12 mouse cellular contexts compared by ENCODE assay signal in genomic region chr6:118327458-118327857, GRCm38 (mm10).
A peak's percentile ranks its signal among the peaks of the same experiment; 100 is the strongest.
DNase-seq lines count a peak whose midpoint lies in the region; ATAC-seq and TF ChIP-seq lines count a peak whose summit lies in the region.
"Had no signal": no experiment of that assay in that cellular context is flagged by ENCODE, and none has a peak within 500 bp of the region (broad histone marks: within the 10 kb centered on the region; RNA-seq: fewer than 3 reads in every experiment).

No protein-coding gene starts in this region.

- no peaks in the 10 kb centered on the region for H3K36me3 ChIP-seq in heart, postnatal 0 days (replicated peaks; ENCODE audit: control insufficient read depth, insufficient read depth, low read length)
- H3K36me3 ChIP-seq in stomach, postnatal 0 days (ENCODE audit: control insufficient read depth, insufficient read depth, low read length), result no peaks in the 10 kb centered on the region
- H3K36me3 ChIP-seq: limb, embryonic 15.5 days had no signal

- no peak for ATAC-seq in heart, postnatal 0 days (ENCODE audit: insufficient read depth, low read depth)
- no peak for ATAC-seq in stomach, postnatal 0 days (ENCODE audit: low FRiP score, low TSS enrichment)
- ATAC-seq: forebrain, embryonic 14.5 days had no signal

- no peak overlapping the region for H3K27ac ChIP-seq in heart, postnatal 0 days (ENCODE audit: low read depth)
- no peak overlapping the region for H3K27ac ChIP-seq in cortical plate, adult 2 months (ENCODE audit: insufficient read depth, low read length)
- no peak overlapping the region for H3K27ac ChIP-seq in stomach, postnatal 0 days (replicated peaks)
- H3K27ac ChIP-seq: limb, embryonic 15.5 days had no signal

- no peak for TF ChIP-seq POLR2A in cortical plate, adult 2 months (IDR thresholded peaks at IDR 0.05; ENCODE audit: extremely low read depth, insufficient read depth, low read length)

- WGBS in heart, postnatal 0 days, result 71% methylated on average over 6 of the region's 6 CpGs
- WGBS in stomach, postnatal 0 days, result 74% methylated on average over 6 of the region's 6 CpGs

- no peak for TF ChIP-seq EP300 in heart, postnatal 0 days (IDR thresholded peaks at IDR 0.05; ENCODE audit: low read depth)
- TF ChIP-seq EP300 in stomach, postnatal 0 days (optimal IDR thresholded peaks at IDR 0.05), result no peak

- H3K4me3 ChIP-seq in heart, postnatal 0 days (ENCODE audit: low read depth, low read length), result no peak overlapping the region
- H3K4me3 ChIP-seq in cortical plate, adult 2 months (ENCODE audit: insufficient read depth, low read length), result no peak overlapping the region
- no peak overlapping the region for H3K4me3 ChIP-seq in stomach, postnatal 0 days (ENCODE audit: low read depth, low read length)
- H3K4me3 ChIP-seq: limb, embryonic 15.5 days had no signal

- intact Hi-C loops in heart, postnatal 14 days (cut with DNase I), result no loop called here

- DNase-seq in heart, postnatal 0 days (ENCODE audit: low spot score), result no peak
- no peak for DNase-seq in heart, postnatal 14 days
- DNase-seq in thymus, postnatal 4 days, result peak; percentile 54
- no peak for DNase-seq in thymus, adult 18-20 months
- no peak for DNase-seq in stomach, postnatal 0 days (ENCODE audit: low spot score)
- no peak for DNase-seq in ovary, adult 18-20 months (ENCODE audit: low spot score)
- no peak for DNase-seq in frontal cortex, postnatal 36 days (ENCODE audit: low spot score in 2 of 2)
- DNase-seq: cerebellum, adult 9-11 months; right cerebral cortex, adult 18-20 months had no signal

- H3K9me3 ChIP-seq in heart, postnatal 0 days (replicated peaks; ENCODE audit: control insufficient read depth, low read length), result no peaks in the 10 kb centered on the region
- no peaks in the 10 kb centered on the region for H3K9me3 ChIP-seq in stomach, postnatal 0 days (ENCODE audit: control insufficient read depth, low read length)
- H3K9me3 ChIP-seq: limb, embryonic 15.5 days had no signal

- H3K4me2 ChIP-seq in heart, postnatal 0 days (ENCODE audit: low read depth, low read length), result no peak overlapping the region
- H3K4me2 ChIP-seq in stomach, postnatal 0 days (replicated peaks; ENCODE audit: low read depth), result no peak overlapping the region
- H3K4me2 ChIP-seq: limb, embryonic 15.5 days had no signal

- TF ChIP-seq CTCF in heart, postnatal 0 days (IDR thresholded peaks at IDR 0.05; ENCODE audit: low read depth), result peak; percentile 32
- TF ChIP-seq CTCF in cortical plate, adult 2 months (IDR thresholded peaks at IDR 0.05; ENCODE audit: extremely low read depth, insufficient read depth, low read length), result peak; percentile 32; the same call in 1 of the 2 replicates
- TF ChIP-seq CTCF in stomach, postnatal 0 days (IDR thresholded peaks at IDR 0.05; ENCODE audit: low read depth), result peak; percentile 60

- H3K27me3 ChIP-seq in heart, postnatal 0 days (ENCODE audit: control insufficient read depth, insufficient read depth, low read length), result no peaks in the 10 kb centered on the region; the same call in 1 of the 2 replicates
- no peaks in the 10 kb centered on the region for H3K27me3 ChIP-seq in stomach, postnatal 0 days (ENCODE audit: control insufficient read depth, insufficient read depth, low read length)
- H3K27me3 ChIP-seq: limb, embryonic 15.5 days had no signal

- no peaks in the 10 kb centered on the region for H3K4me1 ChIP-seq in heart, postnatal 0 days (ENCODE audit: control insufficient read depth, insufficient read depth)
- no peaks in the 10 kb centered on the region for H3K4me1 ChIP-seq in cortical plate, adult 2 months (ENCODE audit: control insufficient read depth, insufficient read depth, low read length)
- no peaks in the 10 kb centered on the region for H3K4me1 ChIP-seq in stomach, postnatal 0 days (replicated peaks; ENCODE audit: control insufficient read depth, insufficient read depth)
- H3K4me1 ChIP-seq: limb, embryonic 15.5 days had no signal

- no peak overlapping the region for H3K9ac ChIP-seq in heart, postnatal 0 days (replicated peaks; ENCODE audit: low read depth, low read length)
- H3K9ac ChIP-seq in stomach, postnatal 0 days (ENCODE audit: low read length), result no peak overlapping the region
- H3K9ac ChIP-seq: limb, embryonic 15.5 days had no signal
